ENCODE assay signal across 24 mouse cellular contexts in the genomic region with DNA sequence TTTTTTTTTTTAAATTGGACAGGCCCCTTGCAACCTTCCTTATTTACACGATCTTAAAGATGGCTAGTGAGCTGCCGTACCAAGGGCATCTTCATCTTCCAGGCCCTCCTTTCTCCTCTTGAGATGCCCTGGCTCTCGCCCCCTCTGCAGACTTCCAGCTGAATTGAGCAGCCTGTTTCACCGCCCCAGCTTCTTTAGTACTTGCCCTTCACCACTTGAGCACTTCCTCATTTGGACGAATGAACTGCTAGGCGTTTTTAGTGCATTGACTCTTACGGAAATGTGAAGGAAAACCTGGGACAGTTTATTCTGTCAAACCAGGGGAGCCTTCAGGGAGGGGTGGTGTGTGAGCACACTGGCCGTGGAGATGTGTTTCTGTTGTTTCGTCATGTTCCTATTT. TPM values are rescaled to one million over a fixed set of nuclear protein-coding genes. Genes with fewer than 3 reads are reported as not detected.
"Had no signal": no experiment of that assay in that cellular context is flagged by ENCODE, and none has a peak within 500 bp of the region (broad histone marks: within the 10 kb centered on the region; RNA-seq: fewer than 3 reads in every experiment).

No protein-coding gene starts in this region.

- H3K27ac ChIP-seq: heart, adult 2 months; heart, embryonic 13.5 days; heart, embryonic 15.5 days; hindbrain, embryonic 14.5 days; intestine, embryonic 15.5 days; layer of hippocampus, adult 2 months; left cerebral cortex, adult 2 months; limb, embryonic 10.5 days; limb, embryonic 12.5 days had no signal

- ATAC-seq: forebrain, postnatal 0 days; hindbrain, embryonic 16.5 days; inflammation-experienced regulatory T-cells, adult 6 months; intestine, embryonic 15.5 days; intestine, postnatal 0 days had no signal

- H3K9me3 ChIP-seq: heart, embryonic 13.5 days; heart, embryonic 15.5 days; intestine, embryonic 15.5 days; limb, embryonic 10.5 days; limb, embryonic 12.5 days had no signal

- H3K4me1 ChIP-seq: heart, embryonic 13.5 days; heart, embryonic 15.5 days; intestine, embryonic 15.5 days; limb, embryonic 10.5 days; limb, embryonic 12.5 days had no signal

- H3K4me3 ChIP-seq: heart, adult 2 months; heart, embryonic 13.5 days; heart, embryonic 15.5 days; intestine, embryonic 15.5 days; layer of hippocampus, adult 2 months; left cerebral cortex, adult 2 months; limb, embryonic 10.5 days; limb, embryonic 12.5 days had no signal

- H3K27me3 ChIP-seq: heart, embryonic 13.5 days; heart, embryonic 15.5 days; intestine, embryonic 15.5 days; limb, embryonic 12.5 days had no signal

- H3K9ac ChIP-seq: forebrain, postnatal 0 days; heart, embryonic 13.5 days; heart, embryonic 15.5 days; hindbrain, embryonic 14.5 days; intestine, embryonic 15.5 days; limb, embryonic 12.5 days had no signal

- H3K4me2 ChIP-seq: heart, embryonic 11.5 days; heart, embryonic 13.5 days; heart, embryonic 15.5 days; hindbrain, embryonic 14.5 days; intestine, embryonic 15.5 days; limb, embryonic 12.5 days; liver, embryonic 11.5 days had no signal

- DNase-seq: forebrain, postnatal 0 days; gastrocnemius, postnatal 14 days; gastrocnemius, postnatal 36 days; heart, adult 2 months; heart, postnatal 4 days; kidney, adult 18-20 months; kidney, adult 8-10 months; kidney, postnatal 10 days; kidney, postnatal 25 days; kidney, postnatal 4 days; liver had no signal

RNA-seq across cellular contexts. Expression of a gene that starts 56.1 kb away (rescaled TPM):
- total RNA-seq: gastrocnemius, postnatal 36 days had no signal
- polyA plus RNA-seq: heart, embryonic 11.5 days had no signal
